Mouse (Mus musculus) thymus, adult 2 months (tissue): ENCODE data around the gene Ppm1l. TPM values are rescaled to one million over a fixed set of nuclear protein-coding genes. Genes with fewer than 3 reads are reported as not detected.
A peak's percentile ranks its signal among the peaks of the same experiment; 100 is the strongest.
"Not testable (repeated sequence)": the region's sequence is repeated elsewhere in the genome, so short reads cannot be mapped to it uniquely, and the experiment has no call there.

ENCODE experiments used
- DNase-seq: peaks from one replicate; pipeline ENCODE4 v3.0.0; 2021
- H3K27ac ChIP-seq: fragments of 200-500 bp; 2 replicates; pipeline ENCODE4 v1.5.1; 2012; ENCODE audit warnings: low read length, control low read depth; ENCODE audit not compliant: control insufficient read depth, insufficient read depth
- H3K27me3 ChIP-seq: fragments of 200-500 bp; 2 replicates; pipeline ENCODE4 v1.6.1; 2012; ENCODE audit warnings: mild to moderate bottlenecking, low read length, moderate library complexity, mixed read lengths; ENCODE audit not compliant: control insufficient read depth, insufficient read depth
- H3K36me3 ChIP-seq: fragments of 200-500 bp; 2 replicates; pipeline ENCODE4 v1.6.1; 2012; ENCODE audit warnings: mild to moderate bottlenecking, low read length, moderate library complexity; ENCODE audit not compliant: control insufficient read depth, insufficient read depth
- H3K4me1 ChIP-seq: fragments of 200-500 bp; replicated peaks from 2 replicates; pipeline ENCODE4 v1.6.1; 2012; ENCODE audit warnings: low read length; ENCODE audit not compliant: control insufficient read depth, insufficient read depth
- H3K4me3 ChIP-seq: fragments of 200-500 bp; 2 replicates; pipeline ENCODE4 v1.5.1; 2012; ENCODE audit warnings: mild to moderate bottlenecking, low read length, control low read depth, moderate library complexity; ENCODE audit not compliant: control insufficient read depth, insufficient read depth
- CTCF ChIP-seq: fragments of 200-500 bp; IDR thresholded peaks from 2 replicates; pipeline ENCODE4 v1.5.1; 2012; ENCODE audit warnings: mild to moderate bottlenecking, control low read depth, low read length, moderate library complexity, borderline replicate concordance; ENCODE audit not compliant: control insufficient read depth, poor library complexity, insufficient read depth; ENCODE audit errors: extremely low read depth
- POLR2A ChIP-seq: fragments of 200-500 bp; IDR thresholded peaks from 2 replicates; pipeline ENCODE4 v1.6.1; 2012; ENCODE audit warnings: mild to moderate bottlenecking, low read length, control low read depth, moderate library complexity; ENCODE audit not compliant: control insufficient read depth, poor library complexity, insufficient read depth; ENCODE audit errors: extremely low read depth
- WGBS: fragments of 180-500 bp; shearing (Covaris S2); methylation state at CpG from one replicate; pipeline ENCODE4 v1.1.7; 2018; 5-methylcytosine and 5-hydroxymethylcytosine counted together
- polyA plus RNA-seq: library from polyadenylated mRNA; depleted of rRNA; stranded (reverse); fragments of >200 nt; gene quantifications from 2 replicates; pipeline ENCODE4 v1.2.3, GENCODE M21; 2012

The Ppm1l gene
- polyA plus RNA-seq, 1 experiment, result 2.6 TPM

GRCm38 (mm10) chr3:69399336-69399735 lies 82.7 kb downstream of the Ppm1l start:
- 88% methylated on average over 6 of the region's 6 CpGs for WGBS
- H3K4me1 ChIP-seq, result no peaks in the 10 kb centered on the region
- no peaks in the 10 kb centered on the region for H3K36me3 ChIP-seq
- no peak overlapping the region for H3K4me3 ChIP-seq
- TF ChIP-seq CTCF (no peak), POLR2A (no peak)
- no peak overlapping the region for H3K27ac ChIP-seq
- no peaks in the 10 kb centered on the region for H3K27me3 ChIP-seq
- DNase-seq, result no peak

GRCm38 (mm10) chr3:69403196-69403595 lies 86.5 kb downstream of the Ppm1l start:
- Histone ChIP-seq H3K4me1 (no peaks in the 10 kb centered on the region), H3K27ac (no peak overlapping the region), H3K27me3 (no peaks in the 10 kb centered on the region), H3K4me3 (no peak overlapping the region), H3K36me3 (no peaks in the 10 kb centered on the region)
- 96% methylated on average over 5 of the region's 5 CpGs for WGBS
- no peak for DNase-seq
- TF ChIP-seq CTCF (no peak), POLR2A (no peak)

DNA sequence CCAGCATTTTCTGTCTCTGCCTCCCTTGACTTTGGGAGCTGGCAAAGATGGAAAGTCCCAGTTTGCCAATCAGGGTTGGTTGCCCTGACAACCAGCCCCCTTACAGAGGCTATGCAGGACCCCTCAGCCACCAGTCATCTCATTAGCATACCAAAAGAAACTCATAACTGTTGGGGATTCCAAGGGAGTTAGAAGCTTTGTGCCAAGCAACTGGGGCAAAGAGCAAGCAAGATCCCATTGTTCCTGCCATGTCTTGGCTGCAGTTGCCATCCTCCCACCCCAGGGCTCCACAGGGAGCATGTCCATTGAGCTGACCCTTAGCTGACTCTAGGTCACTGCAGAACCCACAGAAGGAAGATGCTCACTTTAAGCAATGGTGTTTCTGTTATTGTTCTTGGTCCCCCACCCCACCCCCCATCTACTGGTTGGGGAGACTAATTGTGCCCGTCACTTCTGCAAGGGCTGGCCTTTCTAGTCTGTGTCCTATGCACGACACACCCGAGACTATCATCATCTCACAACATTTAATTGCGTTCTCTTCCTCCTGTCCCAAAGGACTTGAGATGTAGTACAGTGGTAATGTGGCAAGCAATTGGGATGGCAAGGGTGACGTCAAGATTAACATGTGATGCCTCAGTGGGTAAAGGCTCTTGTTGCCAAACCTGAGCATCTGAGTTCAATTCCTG lies 89.7 kb downstream of the Ppm1l start:
- Histone ChIP-seq H3K4me1 (no peaks in the 10 kb centered on the region), H3K27me3 (no peaks in the 10 kb centered on the region), H3K27ac (no peak overlapping the region), H3K36me3 (no peaks in the 10 kb centered on the region), H3K4me3 (no peak overlapping the region)
- 98% methylated on average over 5 of the region's 5 CpGs for WGBS
- DNase-seq, result no peak
- TF ChIP-seq POLR2A (no peak), CTCF (no peak)

DNA sequence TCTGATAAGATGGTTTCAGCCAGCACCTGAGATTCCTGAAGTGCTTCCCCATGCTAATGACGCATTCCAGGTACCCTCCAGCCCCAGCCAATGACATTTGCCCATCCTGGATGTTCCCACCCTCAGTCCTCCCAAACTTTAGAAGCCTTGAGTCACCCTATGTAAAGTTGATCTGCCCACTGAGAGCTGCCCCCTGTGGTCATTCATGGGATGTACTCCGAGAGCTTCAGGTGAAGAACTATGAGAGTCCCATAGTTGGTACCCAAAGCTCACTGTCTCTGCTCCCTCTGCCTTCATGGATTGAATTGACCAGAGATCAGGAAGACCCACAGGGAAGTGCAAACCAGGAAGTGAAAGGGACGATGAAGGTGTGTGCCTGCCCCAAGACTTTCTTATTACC lies 91.4 kb downstream of the Ppm1l start:
- no peaks in the 10 kb centered on the region for H3K27me3 ChIP-seq
- H3K4me3 ChIP-seq, result no peak overlapping the region
- TF ChIP-seq POLR2A (no peak), CTCF (no peak)
- WGBS, result 88% methylated on average over 3 of the region's 3 CpGs
- H3K27ac ChIP-seq, result no peak overlapping the region
- no peaks in the 10 kb centered on the region for H3K36me3 ChIP-seq
- H3K4me1 ChIP-seq, result no peaks in the 10 kb centered on the region
- peak; percentile 8 for DNase-seq

GRCm38 (mm10) chr3:69416112-69416511 lies 99.5 kb downstream of the Ppm1l start:
- Histone ChIP-seq H3K4me1 (no peaks in the 10 kb centered on the region), H3K27me3 (no peaks in the 10 kb centered on the region), H3K27ac (no peak overlapping the region), H3K36me3 (no peaks in the 10 kb centered on the region), H3K4me3 (no peak overlapping the region)
- TF ChIP-seq CTCF, result no peak
- TF ChIP-seq POLR2A, result no peak
- DNase-seq, result no peak
- WGBS, result 81% methylated on average over 6 of the region's 6 CpGs

GRCm38 (mm10) chr3:69422741-69423140 lies 106.1 kb downstream of the Ppm1l start:
- Histone ChIP-seq H3K4me1 (no peaks in the 10 kb centered on the region), H3K4me3 (no peak overlapping the region), H3K36me3 (no peaks in the 10 kb centered on the region), H3K27ac (no peak overlapping the region), H3K27me3 (no peaks in the 10 kb centered on the region)
- TF ChIP-seq POLR2A (no peak), CTCF (no peak)
- DNase-seq, result no peak
- WGBS, result 92% methylated on average over 3 of the region's 3 CpGs

- no peaks in the 10 kb centered on the region for H3K36me3 ChIP-seq
- H3K4me3 ChIP-seq, result no peak overlapping the region
- no peak overlapping the region for H3K27ac ChIP-seq
- no peak for DNase-seq
- no peaks in the 10 kb centered on the region for H3K27me3 ChIP-seq
- no peaks in the 10 kb centered on the region for H3K4me1 ChIP-seq
- WGBS, result 76% methylated on average over 4 of the region's 4 CpGs
- TF ChIP-seq POLR2A, result no peak
- TF ChIP-seq CTCF, result no peak
Measured at GRCm38 (mm10) chr3:69423371-69423770, 106.7 kb downstream of the Ppm1l start.

DNA sequence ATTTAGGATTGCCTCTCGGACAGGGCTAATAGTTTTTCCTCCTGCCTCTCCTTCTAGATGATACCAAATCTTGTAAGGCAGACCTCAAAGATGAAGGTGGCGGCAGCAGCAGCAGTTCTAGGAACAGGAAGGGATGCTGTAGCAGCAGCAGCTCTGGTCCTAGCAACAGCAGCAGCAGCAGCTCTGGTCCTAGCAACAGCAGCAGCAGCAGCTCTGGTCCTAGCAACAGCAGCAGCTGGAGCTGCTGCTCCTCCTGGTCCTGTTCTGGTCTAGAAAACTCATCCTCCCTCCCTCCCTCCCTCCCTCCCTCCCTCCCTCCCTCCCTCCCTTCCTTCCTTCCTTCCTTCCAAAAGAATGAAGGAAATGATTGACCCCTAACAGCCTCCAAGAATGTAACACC lies 108.1 kb downstream of the Ppm1l start:
- not testable (repeated sequence) for H3K27me3 ChIP-seq, H3K4me3 ChIP-seq, H3K4me1 ChIP-seq, H3K36me3 ChIP-seq, DNase-seq, H3K27ac ChIP-seq
- WGBS, result 93% methylated on average over 2 of the region's 2 CpGs
